Mouse (Mus musculus) cerebellum, postnatal 14 days (tissue): Measurements from ENCODE around the gene Ccnd3.

Source experiments
- DNase-seq, 2 experiments: peaks; one replicate each; pipeline ENCODE4 v3.0.0; 2021; ENCODE audit warnings: mixed read lengths in 2 of 2

Ccnd3 gene

DNA sequence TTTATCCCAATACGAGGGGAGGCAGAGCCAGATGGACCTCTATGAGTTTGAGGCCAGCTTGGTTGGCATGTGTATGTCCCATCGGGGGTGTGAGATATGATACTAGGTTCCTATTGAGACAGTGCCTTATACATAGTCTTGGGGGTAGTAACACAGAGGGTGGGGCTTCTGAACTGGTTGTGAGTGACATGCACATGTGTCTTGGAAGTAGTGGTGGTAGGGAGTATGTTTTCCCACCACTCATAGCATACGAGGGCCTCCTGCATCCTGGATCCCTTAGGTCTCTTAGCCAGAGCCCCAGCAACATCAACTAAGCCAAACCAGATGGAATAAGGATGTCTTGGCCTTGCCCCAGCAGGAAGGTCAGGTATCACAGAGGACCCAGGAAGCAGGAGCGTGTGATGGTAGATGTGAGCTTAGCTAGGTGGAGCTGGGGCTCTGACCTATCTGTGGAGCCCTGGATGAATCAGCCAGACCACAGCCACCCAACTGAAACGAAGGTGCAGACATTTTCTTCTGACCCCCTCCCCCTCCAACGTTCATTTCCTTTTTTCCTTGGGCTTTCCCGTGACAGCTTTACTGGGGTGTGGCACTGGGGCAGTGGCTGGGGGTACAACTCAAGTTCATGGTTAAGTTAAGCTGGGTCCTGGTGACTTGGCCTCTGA lies 10.5 kb downstream of the Ccnd3 start:
- no peak for DNase-seq

GRCm38 (mm10) chr17:47516232-47516631 lies 11.4 kb downstream of the Ccnd3 start:
- DNase-seq = no peak

DNA sequence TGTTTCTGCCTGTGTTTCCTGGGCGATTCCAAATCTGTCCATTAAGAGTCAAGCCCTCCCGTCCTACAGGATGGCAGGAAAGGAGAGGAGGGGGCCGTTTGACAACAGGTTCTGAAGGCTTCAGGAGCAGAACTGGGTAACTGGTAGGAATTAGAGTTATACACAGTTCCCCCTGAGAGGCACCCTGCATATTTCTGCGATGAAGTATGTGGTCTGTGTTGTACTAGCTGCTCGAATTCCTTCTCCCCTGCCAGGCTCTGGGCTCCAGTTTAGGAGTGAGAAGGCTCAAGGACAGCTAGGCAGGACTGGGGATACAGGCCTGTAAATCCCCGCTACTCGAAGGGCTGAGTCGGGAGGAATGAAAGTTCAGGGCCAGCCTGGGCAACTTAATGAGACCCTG lies 13.4 kb downstream of the Ccnd3 start:
- DNase-seq = no peak

- DNase-seq = peak in 1 of 2 experiments; percentile 21
These were observed 16.9 kb downstream of the Ccnd3 start for GRCm38 (mm10) chr17:47521551-47522258.

DNA sequence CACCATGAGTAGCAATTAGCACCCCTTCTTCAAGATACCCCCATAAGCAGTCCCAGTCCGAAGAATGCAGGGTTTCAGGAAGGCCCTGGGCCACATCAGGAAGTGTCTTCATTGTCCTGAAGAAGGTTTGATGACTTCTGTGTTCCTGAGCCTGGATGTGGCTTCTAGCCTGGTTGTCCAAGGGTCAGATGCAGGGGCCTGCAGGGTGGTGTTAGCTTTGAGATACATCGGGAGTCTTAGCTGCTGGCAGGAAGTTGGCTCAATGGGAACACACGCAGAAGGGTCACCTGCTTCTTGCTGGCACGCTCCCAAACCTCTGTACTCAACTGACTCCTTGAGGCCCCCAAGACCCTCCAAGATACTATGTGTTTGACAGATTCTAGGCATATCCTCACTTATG lies 17.7 kb downstream of the Ccnd3 start:
- no peak for DNase-seq

DNA sequence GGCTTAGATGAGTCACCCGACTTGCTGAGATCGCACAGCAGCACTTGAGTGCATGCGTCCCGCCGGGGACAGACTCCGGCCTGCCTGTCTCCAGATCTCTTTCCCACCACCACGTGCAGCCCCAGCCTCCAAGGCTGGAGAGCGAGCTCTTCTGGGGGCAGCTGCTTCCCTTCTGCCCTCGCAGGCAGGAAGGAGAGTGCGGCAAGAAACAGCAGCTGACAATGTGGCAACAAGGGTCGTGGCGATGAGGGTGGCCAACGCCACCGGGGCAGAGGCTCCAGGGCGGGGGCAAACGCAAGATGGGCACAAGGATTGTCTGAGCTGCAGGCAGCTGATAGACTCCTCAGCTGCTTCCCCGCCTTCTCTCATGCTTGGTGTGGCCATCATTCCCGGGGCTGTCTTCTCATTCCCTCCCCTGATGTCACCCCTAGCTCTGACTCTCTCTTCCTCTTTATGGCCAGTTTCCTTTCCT lies 18.4 kb downstream of the Ccnd3 start:
- no peak for DNase-seq

GRCm38 (mm10) chr17:47524055-47524454 lies 19.2 kb downstream of the Ccnd3 start:
- no peak for DNase-seq

- DNase-seq = no peak
These were observed 20.1 kb downstream of the Ccnd3 start for GRCm38 (mm10) chr17:47524991-47525390.

DNA sequence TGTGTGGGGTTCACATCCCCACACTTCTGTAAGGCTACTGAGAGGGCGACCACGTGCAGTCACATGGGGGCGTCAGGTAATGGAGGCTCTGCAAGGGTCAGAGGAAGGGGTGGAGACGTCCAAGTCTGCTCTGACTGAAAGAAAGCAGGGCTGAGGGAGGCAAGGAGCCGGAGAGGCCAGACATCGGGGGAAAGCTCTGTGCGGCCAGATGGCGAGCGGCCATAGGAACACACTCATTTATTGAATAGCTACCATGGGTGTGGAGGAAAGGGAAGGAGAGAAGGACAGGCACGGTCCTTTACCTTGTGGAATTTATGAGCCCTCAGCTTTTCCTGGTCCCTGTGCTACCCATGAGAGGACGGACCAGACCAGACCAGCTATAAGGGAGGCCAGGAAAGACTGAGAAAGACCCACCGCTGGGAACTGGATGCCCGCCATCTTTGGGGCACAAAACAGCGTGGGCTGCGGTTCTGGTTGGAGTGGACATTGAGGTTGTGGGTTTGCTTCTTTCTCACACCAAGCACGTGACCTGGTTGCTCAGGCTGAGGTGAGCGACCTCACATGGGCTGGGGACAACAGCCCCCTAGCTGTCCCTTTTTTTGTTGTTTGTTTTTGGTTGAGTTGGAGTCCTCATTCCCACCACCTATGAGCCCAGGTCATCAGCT lies 22.1 kb downstream of the Ccnd3 start:
- peak in 1 of 2 experiments; percentile 27 for DNase-seq

GRCm38 (mm10) chr17:47527581-47528300 lies 22.9 kb downstream of the Ccnd3 start:
- no peak for DNase-seq

GRCm38 (mm10) chr17:47528919-47529318 lies 24.1 kb downstream of the Ccnd3 start:
- no peak for DNase-seq

DNA sequence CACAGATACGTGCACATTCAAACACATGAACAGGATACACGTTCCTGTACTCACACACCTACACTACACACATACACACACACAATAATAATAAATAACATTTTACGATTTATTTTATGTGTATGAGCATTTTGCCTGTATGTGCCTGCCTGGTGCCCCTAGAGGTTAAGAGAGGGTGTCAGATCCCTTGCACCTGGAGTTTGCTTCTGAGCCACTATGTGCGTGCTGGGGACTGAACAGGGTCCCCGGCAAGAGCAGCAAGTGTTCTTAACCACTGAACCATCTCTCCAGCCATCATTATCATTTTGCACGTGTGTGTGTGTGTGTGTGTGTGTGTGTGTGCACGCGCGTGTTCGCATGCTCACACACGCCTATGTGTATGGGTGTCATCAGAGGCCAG lies 24.7 kb downstream of the Ccnd3 start:
- no peak for DNase-seq

- DNase-seq = no peak
These were observed 26.6 kb downstream of the Ccnd3 start for GRCm38 (mm10) chr17:47531387-47531818.

DNA sequence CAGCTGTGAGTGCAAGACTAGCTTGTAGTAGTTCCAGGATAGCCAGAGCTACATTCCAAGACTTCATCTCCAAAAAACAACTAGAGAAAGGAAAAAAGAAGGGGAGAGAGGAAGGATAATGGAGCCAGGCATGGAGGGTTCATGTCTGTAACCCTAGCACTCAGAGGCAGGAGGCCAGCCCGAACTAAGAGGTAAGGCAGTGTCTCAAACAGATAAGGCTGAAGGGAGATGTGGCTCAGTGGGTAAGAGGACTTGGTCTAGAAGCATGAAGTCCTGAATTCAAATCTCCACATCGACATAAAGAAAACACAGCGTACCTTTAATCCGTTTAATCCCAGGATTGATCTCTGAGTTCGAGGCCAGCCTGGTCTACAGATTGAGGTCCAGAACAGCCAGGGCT lies 27.5 kb downstream of the Ccnd3 start:
- no peak for DNase-seq

DNA sequence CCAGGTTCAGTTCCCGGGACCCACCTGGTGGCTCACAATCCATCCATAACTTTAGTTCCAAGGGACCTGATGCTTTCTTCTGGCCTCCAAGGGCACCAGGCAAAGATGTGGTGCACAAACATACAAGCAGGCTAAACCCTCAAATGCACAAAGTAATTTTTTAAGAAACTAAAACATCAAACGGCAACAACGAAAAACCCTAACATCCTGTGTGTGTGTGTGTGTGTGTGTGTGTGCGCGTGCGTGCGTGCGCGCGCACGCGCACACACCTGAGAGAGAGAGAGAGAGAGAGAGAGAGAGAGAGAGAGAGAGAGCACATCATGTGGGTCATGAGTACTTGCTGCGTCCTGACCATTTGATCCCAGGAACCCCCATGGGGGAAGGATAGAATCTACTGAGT lies 28.8 kb downstream of the Ccnd3 start:
- no peak for DNase-seq

GRCm38 (mm10) chr17:47535812-47536236 lies 31.0 kb downstream of the Ccnd3 start:
- no peak for DNase-seq

DNA sequence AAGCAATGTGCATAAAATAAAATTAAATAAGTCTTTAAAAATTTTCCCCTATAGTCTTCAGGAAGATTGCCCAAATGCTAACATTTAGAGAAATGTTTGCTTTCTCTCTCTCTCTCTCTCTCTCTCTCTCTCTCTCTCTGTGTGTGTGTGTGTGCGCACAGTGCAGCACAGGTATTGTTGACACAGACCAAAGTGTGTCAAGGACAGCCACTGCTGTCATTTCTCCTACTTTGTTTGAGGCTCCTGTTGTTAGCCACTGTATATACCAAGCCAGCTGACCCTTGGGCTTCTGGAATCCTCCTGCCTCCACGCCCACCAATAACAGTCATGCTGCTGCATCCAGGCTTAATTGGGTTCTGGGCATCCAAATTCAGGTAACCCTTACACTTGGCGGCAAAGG lies 33.2 kb downstream of the Ccnd3 start:
- DNase-seq = no peak

DNA sequence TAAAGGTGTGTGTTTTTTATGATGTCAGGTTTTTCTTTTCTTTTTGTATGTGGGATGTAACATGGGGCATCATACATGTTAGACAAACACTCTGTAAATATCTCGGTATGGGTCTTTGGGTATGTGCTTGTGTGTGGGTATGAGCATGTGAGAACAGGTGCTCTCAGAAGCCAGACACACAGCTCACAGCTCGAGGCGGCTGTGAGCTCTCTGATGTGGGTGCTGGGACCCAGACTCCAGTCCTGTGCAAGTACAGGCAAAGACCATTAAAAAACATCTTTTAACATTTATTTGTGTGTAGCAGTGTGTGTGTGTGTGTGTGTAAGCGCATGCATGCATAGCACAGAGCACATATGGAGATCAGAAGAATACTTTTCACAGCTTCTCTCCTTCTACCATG lies 34.3 kb downstream of the Ccnd3 start:
- DNase-seq = no peak

GRCm38 (mm10) chr17:47542061-47542460 lies 37.2 kb downstream of the Ccnd3 start:
- DNase-seq = no peak

GRCm38 (mm10) chr17:47543051-47543650 lies 38.3 kb downstream of the Ccnd3 start:
- DNase-seq = no peak

DNA sequence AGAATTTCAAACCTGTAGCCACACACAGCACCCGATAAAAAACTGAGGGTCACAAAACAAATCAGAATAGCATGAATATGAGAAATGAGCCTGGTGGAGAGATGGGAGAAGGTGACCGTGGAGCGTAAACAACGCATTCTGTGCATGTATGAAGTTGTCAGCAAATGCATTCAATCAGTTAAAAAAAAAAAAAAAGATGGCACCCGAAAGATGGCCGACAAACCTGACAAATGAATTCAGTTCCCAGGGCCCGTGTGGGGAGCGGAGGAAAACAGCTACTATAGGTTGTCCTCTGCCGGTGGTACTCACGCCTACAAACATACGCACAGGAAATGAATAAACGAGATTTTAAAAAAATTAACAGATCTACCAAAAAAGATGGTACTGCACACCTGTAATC lies 40.3 kb downstream of the Ccnd3 start:
- no peak for DNase-seq

DNA sequence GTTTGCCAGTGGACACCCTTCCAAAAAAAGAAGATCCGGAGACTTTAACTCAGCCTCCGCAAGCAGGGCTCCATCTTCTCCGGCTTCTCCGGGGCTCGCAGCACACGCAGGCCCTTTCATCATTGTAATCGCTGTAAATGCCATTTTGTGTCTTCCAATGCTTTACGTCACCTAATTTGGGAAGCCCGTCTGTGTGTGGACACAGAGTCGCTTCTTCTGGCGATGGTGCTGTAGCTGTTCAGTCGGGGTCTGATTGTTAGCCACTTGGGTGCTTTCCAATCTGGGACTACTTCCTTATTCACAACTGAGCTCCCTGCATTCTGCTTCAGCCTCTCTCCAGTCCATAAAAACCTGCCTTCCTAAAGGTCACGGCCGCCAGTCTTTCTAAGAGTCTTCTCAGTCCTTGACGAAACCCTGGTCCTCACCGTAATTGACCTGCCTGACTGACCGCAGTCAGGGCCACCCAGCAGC lies 41.0 kb downstream of the Ccnd3 start:
- no peak for DNase-seq

DNA sequence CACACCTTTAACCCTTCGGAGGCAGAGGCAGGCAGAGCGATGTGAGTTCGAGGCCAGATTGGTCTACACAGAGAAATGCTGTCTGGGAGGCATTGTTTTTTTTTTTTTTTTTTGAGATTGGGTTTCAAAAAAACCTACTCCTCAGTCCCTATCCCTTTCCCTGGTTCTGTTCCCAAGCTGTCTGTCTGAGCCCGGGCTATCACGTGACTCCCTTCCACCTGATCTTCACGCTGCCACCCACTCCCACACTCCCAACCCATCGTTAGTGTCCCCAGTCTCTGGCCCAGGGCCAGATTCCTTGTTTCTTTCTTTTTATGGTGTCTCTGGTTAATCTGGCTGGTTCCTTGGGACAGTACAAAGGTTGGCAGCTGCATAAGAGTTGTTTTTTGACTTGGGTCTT lies 46.2 kb downstream of the Ccnd3 start:
- peak in 1 of 2 experiments; percentile 5 for DNase-seq
